Mouse (Mus musculus): Measurements from ENCODE around the gene Il4. TPM values are rescaled to one million over a fixed set of nuclear protein-coding genes. Genes with fewer than 3 reads are reported as not detected.

Gene Il4
- total and polyA plus RNA-seq, 3 experiments = 0.27 TPM; not detected in 2

GRCm38 (mm10) chr11:53632122-53632733 lies 13.8 kb upstream of the Il4 start:
- 74% methylated on average over 14 of the region's 14 CpGs for WGBS
- no peak for DNase-seq

GRCm38 (mm10) chr11:53627859-53628258 lies 9.4 kb upstream of the Il4 start:
- H3K9ac ChIP-seq (ENCODE audit: low read depth, low read length) = no peak overlapping the region
- no peak for TF ChIP-seq POLR2A (IDR thresholded peaks at IDR 0.05; ENCODE audit: insufficient read depth, low read depth, low read length)
- TF ChIP-seq CTCF (IDR thresholded peaks at IDR 0.05) = peak; percentile 78
- no peaks in the 10 kb centered on the region for H3K27me3 ChIP-seq (ENCODE audit: control insufficient read depth, insufficient read depth, low read length)
- DNase-seq = peak; percentile 50 to 57
- no peak overlapping the region for H3K4me3 ChIP-seq
- H3K4me1 ChIP-seq (ENCODE audit: control insufficient read depth, insufficient read depth, low read length) = no peaks in the 10 kb centered on the region
- no peak overlapping the region for H3K27ac ChIP-seq
- intact Hi-C loops (cut with DNase I) = loop anchor here (1.0 kb wide), 1 partner anchor 158 kb away; the partner anchor contains the start of gene Gm9837
- 27% methylated on average over 1 of the region's 1 CpGs for WGBS
- no peaks in the 10 kb centered on the region for H3K36me3 ChIP-seq (ENCODE audit: control insufficient read depth, insufficient read depth, low read length)
- H3K79me2 ChIP-seq (replicated peaks; ENCODE audit: control insufficient read depth, insufficient read depth, low read length) = no peaks in the 10 kb centered on the region

More at GRCm38 (mm10) chr11:53632122-53632733, 13.8 kb upstream of the Il4 start:
- no peak overlapping the region for H3K9ac ChIP-seq (ENCODE audit: low read depth, low read length)
- H3K27ac ChIP-seq = no peak overlapping the region
- intact Hi-C loops (cut with DNase I) = no loop called here
- peak; percentile 47 for TF ChIP-seq CTCF (IDR thresholded peaks at IDR 0.05)
- TF ChIP-seq EP300 (IDR thresholded peaks at IDR 0.05; ENCODE audit: insufficient read depth, low read depth, low read length) = no peak
- TF ChIP-seq POLR2A (IDR thresholded peaks at IDR 0.05; ENCODE audit: insufficient read depth, low read depth, low read length) = no peak
- H3K79me2 ChIP-seq (replicated peaks; ENCODE audit: control insufficient read depth, insufficient read depth, low read length) = no peaks in the 10 kb centered on the region
- H3K4me1 ChIP-seq (ENCODE audit: control insufficient read depth, insufficient read depth, low read length) = no peaks in the 10 kb centered on the region
- H3K4me3 ChIP-seq = no peak overlapping the region
- H3K36me3 ChIP-seq (ENCODE audit: control insufficient read depth, insufficient read depth, low read length) = no peaks in the 10 kb centered on the region
- H3K27me3 ChIP-seq (ENCODE audit: control insufficient read depth, insufficient read depth, low read length) = peaks cover 6% of the 10 kb centered on the region

GRCm38 (mm10) chr11:53626802-53627373 lies 8.4 kb upstream of the Il4 start:
- no peaks in the 10 kb centered on the region for H3K79me2 ChIP-seq (replicated peaks; ENCODE audit: control insufficient read depth, insufficient read depth, low read length)
- no peaks in the 10 kb centered on the region for H3K27me3 ChIP-seq (ENCODE audit: control insufficient read depth, insufficient read depth, low read length)
- no peaks in the 10 kb centered on the region for H3K4me1 ChIP-seq (ENCODE audit: control insufficient read depth, insufficient read depth, low read length)
- DNase-seq = no peak
- intact Hi-C loops (cut with DNase I) = no loop called here
- H3K4me3 ChIP-seq = no peak overlapping the region
- no peaks in the 10 kb centered on the region for H3K36me3 ChIP-seq (ENCODE audit: control insufficient read depth, insufficient read depth, low read length)
- TF ChIP-seq EP300 (IDR thresholded peaks at IDR 0.05; ENCODE audit: insufficient read depth, low read depth, low read length) (no peak), CTCF (IDR thresholded peaks at IDR 0.05) (no peak), POLR2A (IDR thresholded peaks at IDR 0.05; ENCODE audit: insufficient read depth, low read depth, low read length) (no peak)
- no peak overlapping the region for H3K9ac ChIP-seq (ENCODE audit: low read depth, low read length)
- 71% methylated on average over 17 of the region's 17 CpGs for WGBS
- H3K27ac ChIP-seq = no peak overlapping the region

- Histone ChIP-seq H3K27me3 (ENCODE audit: control insufficient read depth, insufficient read depth, low read length) (no peaks in the 10 kb centered on the region), H3K4me1 (ENCODE audit: control insufficient read depth, insufficient read depth, low read length) (no peaks in the 10 kb centered on the region), H3K9ac (ENCODE audit: low read depth, low read length) (no peak overlapping the region), H3K36me3 (ENCODE audit: control insufficient read depth, insufficient read depth, low read length) (no peaks in the 10 kb centered on the region), H3K27ac (no peak overlapping the region), H3K79me2 (replicated peaks; ENCODE audit: control insufficient read depth, insufficient read depth, low read length) (no peaks in the 10 kb centered on the region), H3K4me3 (no peak overlapping the region)
- intact Hi-C loops (cut with DNase I) = no loop called here
- DNase-seq = no peak
- no peak for TF ChIP-seq EP300 (IDR thresholded peaks at IDR 0.05; ENCODE audit: insufficient read depth, low read depth, low read length)
- TF ChIP-seq POLR2A (IDR thresholded peaks at IDR 0.05; ENCODE audit: insufficient read depth, low read depth, low read length) = no peak
- no peak for TF ChIP-seq CTCF (IDR thresholded peaks at IDR 0.05)
- WGBS = 99% methylated on average over 2 of the region's 2 CpGs
Measured at GRCm38 (mm10) chr11:53624124-53624523, 5.7 kb upstream of the Il4 start.

- no peak overlapping the region for H3K27ac ChIP-seq
- H3K79me2 ChIP-seq (replicated peaks; ENCODE audit: control insufficient read depth, insufficient read depth, low read length) = no peaks in the 10 kb centered on the region
- H3K4me1 ChIP-seq (ENCODE audit: control insufficient read depth, insufficient read depth, low read length) = no peaks in the 10 kb centered on the region
- H3K9ac ChIP-seq (ENCODE audit: low read depth, low read length) = no peak overlapping the region
- no peak for TF ChIP-seq POLR2A (IDR thresholded peaks at IDR 0.05; ENCODE audit: insufficient read depth, low read depth, low read length)
- no peak for TF ChIP-seq CTCF (IDR thresholded peaks at IDR 0.05)
- no peak for TF ChIP-seq EP300 (IDR thresholded peaks at IDR 0.05; ENCODE audit: insufficient read depth, low read depth, low read length)
- 73% methylated on average over 9 of the region's 9 CpGs for WGBS
- no peaks in the 10 kb centered on the region for H3K36me3 ChIP-seq (ENCODE audit: control insufficient read depth, insufficient read depth, low read length)
- intact Hi-C loops (cut with DNase I) = no loop called here
- no peaks in the 10 kb centered on the region for H3K27me3 ChIP-seq (ENCODE audit: control insufficient read depth, insufficient read depth, low read length)
- DNase-seq = no peak
- no peak overlapping the region for H3K4me3 ChIP-seq
Measured at GRCm38 (mm10) chr11:53623573-53623972, 5.1 kb upstream of the Il4 start.

GRCm38 (mm10) chr11:53622440-53622806 lies 4.0 kb upstream of the Il4 start:
- H3K79me2 ChIP-seq (replicated peaks; ENCODE audit: control insufficient read depth, insufficient read depth, low read length) = no peaks in the 10 kb centered on the region
- no peak for DNase-seq
- no peaks in the 10 kb centered on the region for H3K36me3 ChIP-seq (ENCODE audit: control insufficient read depth, insufficient read depth, low read length)
- H3K4me3 ChIP-seq = no peak overlapping the region
- WGBS = 52% methylated on average over 6 of the region's 6 CpGs
- H3K27ac ChIP-seq = no peak overlapping the region
- H3K4me1 ChIP-seq (ENCODE audit: control insufficient read depth, insufficient read depth, low read length) = no peaks in the 10 kb centered on the region
- intact Hi-C loops (cut with DNase I) = no loop called here
- TF ChIP-seq EP300 (IDR thresholded peaks at IDR 0.05; ENCODE audit: insufficient read depth, low read depth, low read length) (no peak), POLR2A (IDR thresholded peaks at IDR 0.05; ENCODE audit: insufficient read depth, low read depth, low read length) (no peak), CTCF (IDR thresholded peaks at IDR 0.05) (no peak)
- no peaks in the 10 kb centered on the region for H3K27me3 ChIP-seq (ENCODE audit: control insufficient read depth, insufficient read depth, low read length)
- H3K9ac ChIP-seq (ENCODE audit: low read depth, low read length) = no peak overlapping the region
